Mouse (Mus musculus) stomach, embryonic 16.5 days (tissue): ENCODE results near the gene Apoe. TPM values are rescaled to one million over a fixed set of nuclear protein-coding genes. Genes with fewer than 3 reads are reported as not detected.

Source experiments
- ATAC-seq: fragments of 200-750 bp; cut with Nextera tagmentation; 2 replicates; pipeline ENCODE4 v1.8.0; 2017; ENCODE audit warnings: moderate number of reproducible peaks, moderate TSS enrichment; ENCODE audit not compliant: insufficient read depth, low FRiP score
- H3K27ac ChIP-seq: fragments of 300-500 bp; sonication (generic); 2 replicates; pipeline ENCODE4 v1.5.1; 2014; ENCODE audit warnings: low read length
- H3K27me3 ChIP-seq: fragments of 300-500 bp; sonication (generic); 2 replicates; pipeline ENCODE4 v1.6.1; 2014; ENCODE audit warnings: low read length, control low read depth, mixed read lengths; ENCODE audit not compliant: control insufficient read depth, insufficient read depth
- H3K36me3 ChIP-seq: fragments of 300-500 bp; sonication (generic); 2 replicates; pipeline ENCODE4 v1.6.1; 2014; ENCODE audit warnings: low read length; ENCODE audit not compliant: control insufficient read depth, insufficient read depth
- H3K4me1 ChIP-seq: fragments of 300-500 bp; sonication (generic); 2 replicates; pipeline ENCODE4 v1.6.1; 2014; ENCODE audit warnings: low read length, control low read depth, mixed read lengths; ENCODE audit not compliant: control insufficient read depth, insufficient read depth
- H3K4me2 ChIP-seq: fragments of 300-500 bp; sonication (generic); 2 replicates; pipeline ENCODE4 v1.6.1; 2014; ENCODE audit warnings: low read depth, low read length, mixed read lengths
- H3K4me3 ChIP-seq: fragments of 300-500 bp; sonication (generic); replicated peaks from 2 replicates; pipeline ENCODE4 v1.5.1; 2014; ENCODE audit warnings: mild to moderate bottlenecking, low read length
- H3K9ac ChIP-seq: fragments of 300-500 bp; sonication (generic); 2 replicates; pipeline ENCODE4 v1.6.1; 2014; ENCODE audit warnings: low read length
- H3K9me3 ChIP-seq: fragments of 300-500 bp; sonication (generic); replicated peaks from 2 replicates; pipeline ENCODE4 v1.6.1; 2016; ENCODE audit warnings: low read length, control low read depth; ENCODE audit not compliant: control insufficient read depth
- WGBS: fragments of 180-500 bp; shearing (Covaris S2); extraction: QIAGEN DNeasy Blood & Tissue Kit; methylation state at CpG from one replicate; pipeline ENCODE4 v1.1.7; 2014; 5-methylcytosine and 5-hydroxymethylcytosine counted together
- polyA plus RNA-seq: library from polyadenylated mRNA; unstranded; fragments of >200 nt; fragmentation: Nextera tagmentation; extraction: Ambion mirVana; gene quantifications from 2 replicates; pipeline ENCODE4 v1.2.1, GENCODE M21; 2015

The Apoe gene
- polyA plus RNA-seq, 1 experiment from 2014 or later: 438 TPM

DNA sequence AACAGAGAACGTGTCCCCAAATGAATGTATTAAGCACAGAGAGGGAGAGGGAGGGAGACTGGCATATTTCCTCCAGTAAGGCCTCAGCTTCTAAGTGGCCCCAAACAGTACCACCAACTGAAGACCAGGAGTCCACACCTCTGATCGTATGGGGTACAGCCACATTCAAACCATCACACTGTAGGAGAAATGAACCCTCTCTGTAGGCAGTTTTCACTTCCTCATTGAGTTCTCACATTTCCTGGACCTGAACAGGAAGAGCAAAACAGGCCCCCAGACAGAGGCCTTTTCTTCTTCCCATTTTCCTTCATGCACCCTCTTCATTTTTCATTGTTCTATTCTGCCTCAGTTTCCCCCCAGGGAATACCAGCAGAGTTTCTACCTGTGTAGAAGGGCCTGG lies 31.6 kb downstream of the Apoe start:
- H3K4me2 ChIP-seq: no peak overlapping the region
- ATAC-seq: no peak
- H3K4me3 ChIP-seq: no peak overlapping the region
- no peak overlapping the region for H3K27ac ChIP-seq
- 81% methylated on average over 2 of the region's 2 CpGs for WGBS
- no peaks in the 10 kb centered on the region for H3K36me3 ChIP-seq
- no peak overlapping the region for H3K9ac ChIP-seq
- H3K4me1 ChIP-seq: peaks cover 16% of the 10 kb centered on the region
- H3K9me3 ChIP-seq: no peaks in the 10 kb centered on the region
- H3K27me3 ChIP-seq: no peaks in the 10 kb centered on the region

DNA sequence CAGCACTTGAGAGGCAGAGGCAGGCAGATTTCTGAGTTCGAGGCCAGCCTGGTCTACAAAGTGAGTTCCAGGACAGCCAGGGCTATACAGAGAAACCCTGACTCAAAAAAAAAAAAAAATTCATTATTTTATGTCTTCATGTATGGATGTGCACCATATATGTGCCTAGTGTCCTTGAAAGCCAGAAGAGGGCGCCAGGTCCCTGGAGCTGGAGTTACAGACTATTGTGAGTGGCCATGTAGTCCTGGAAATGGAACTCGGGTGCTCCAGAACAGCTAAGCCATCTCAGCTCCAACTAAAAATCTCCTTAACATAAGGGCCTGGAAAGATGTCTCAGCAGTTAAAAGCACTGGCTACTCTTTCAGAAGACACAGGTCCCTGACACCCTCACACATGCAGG lies 32.2 kb downstream of the Apoe start:
- Histone ChIP-seq H3K4me1 (peaks cover 16% of the 10 kb centered on the region), H3K27ac (no peak overlapping the region), H3K27me3 (no peaks in the 10 kb centered on the region), H3K9ac (no peak overlapping the region), H3K4me3 (no peak overlapping the region), H3K36me3 (no peaks in the 10 kb centered on the region), H3K9me3 (no peaks in the 10 kb centered on the region), H3K4me2 (no peak overlapping the region)
- WGBS: 61% methylated on average over 3 of the region's 3 CpGs
- no peak for ATAC-seq

DNA sequence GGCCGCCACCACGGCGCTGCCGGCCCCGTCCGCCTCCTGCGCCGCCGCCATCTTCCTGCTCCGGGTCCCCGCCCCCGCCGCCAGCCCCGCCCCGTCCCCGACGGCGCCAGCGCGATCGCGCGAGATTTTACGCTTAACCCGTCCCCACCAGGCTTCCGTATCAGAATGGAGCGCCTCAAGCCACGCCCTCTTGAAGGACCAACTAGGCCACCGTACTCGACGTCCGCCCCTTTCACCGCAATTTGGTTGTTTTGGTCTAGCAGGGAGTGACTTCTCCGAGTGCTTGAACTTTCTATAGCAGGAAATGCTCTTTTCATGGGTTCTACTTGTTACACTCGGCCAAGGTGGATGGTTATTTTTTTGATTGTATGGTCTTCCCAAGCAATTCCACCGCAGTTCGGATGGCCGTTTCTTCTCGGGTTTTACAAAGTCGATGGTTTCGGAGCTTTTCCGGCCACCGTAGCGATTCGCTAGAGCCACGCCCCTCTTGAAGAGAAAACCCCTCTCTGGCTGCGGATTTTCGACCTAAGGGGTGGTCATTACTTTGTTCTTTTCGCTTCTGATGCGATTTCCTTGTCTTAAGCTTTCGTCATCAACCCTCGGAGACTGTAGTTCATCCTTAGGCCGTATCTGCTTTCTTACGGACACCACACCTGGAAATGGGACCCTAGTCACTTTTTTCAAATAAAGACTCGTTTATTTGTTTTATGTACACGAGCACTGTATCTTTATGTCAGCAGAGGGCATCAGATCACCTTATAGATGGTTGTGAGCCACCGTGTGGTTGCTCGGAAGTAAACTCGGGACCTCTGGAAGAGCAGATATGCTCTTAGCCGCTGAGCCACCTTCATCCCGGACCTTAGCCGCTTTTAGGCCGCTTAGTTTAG lies 33.8 kb downstream of the Apoe start, which contains the start of gene Clptm1:
TSS of gene Clptm1 (minus strand) at position 79 of the 887 bp plus-strand sequence.
- Histone ChIP-seq H3K4me3 (peak within 1 kb of the TSS; percentile 99), H3K36me3 (no peaks in the 10 kb centered on the region), H3K27me3 (no peaks in the 10 kb centered on the region), H3K4me2 (peak within 1 kb of the TSS; percentile 81), H3K4me1 (peaks cover 16% of the 10 kb centered on the region), H3K9ac (peak within 1 kb of the TSS; percentile 91), H3K27ac (peak within 1 kb of the TSS; percentile 97), H3K9me3 (no peaks in the 10 kb centered on the region)
- under 1% methylated on average over 61 of the region's 63 CpGs for WGBS
- peak; percentile 89 for ATAC-seq

DNA sequence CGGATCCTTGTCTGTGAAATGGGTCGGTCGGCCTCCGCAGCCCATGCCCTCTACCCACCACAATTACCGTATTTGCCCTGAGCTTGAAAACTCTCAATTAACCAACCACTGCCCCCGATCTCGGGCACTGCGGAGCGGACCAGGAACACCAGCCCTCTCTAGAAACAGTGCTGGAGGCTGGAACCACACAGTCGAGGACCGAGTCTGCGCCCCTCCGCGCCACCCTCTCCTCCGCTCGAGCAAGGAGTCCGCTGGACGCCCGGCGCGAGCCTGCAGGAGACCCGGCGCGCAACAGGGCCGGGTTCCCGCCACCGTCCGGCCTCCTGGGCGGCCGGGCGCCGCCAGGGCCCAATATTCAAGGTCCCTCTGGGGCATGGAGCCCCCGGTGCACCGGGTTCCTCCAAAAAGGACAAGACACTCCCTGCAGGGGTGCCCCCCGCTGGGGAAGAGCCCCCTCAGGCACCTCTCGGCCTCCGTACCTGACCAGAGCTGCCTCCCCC lies 34.5 kb downstream of the Apoe start:
- ATAC-seq: peak; percentile 27
- Histone ChIP-seq H3K36me3 (no peaks in the 10 kb centered on the region), H3K27ac (peak overlapping the region; percentile 39; the same call in 1 of the 2 replicates), H3K4me2 (peak overlapping the region; percentile 81), H3K27me3 (no peaks in the 10 kb centered on the region), H3K4me1 (peaks cover 16% of the 10 kb centered on the region), H3K4me3 (peak overlapping the region; percentile 99), H3K9ac (peak overlapping the region; percentile 91), H3K9me3 (no peaks in the 10 kb centered on the region)
- under 1% methylated on average over 37 of the region's 37 CpGs for WGBS

DNA sequence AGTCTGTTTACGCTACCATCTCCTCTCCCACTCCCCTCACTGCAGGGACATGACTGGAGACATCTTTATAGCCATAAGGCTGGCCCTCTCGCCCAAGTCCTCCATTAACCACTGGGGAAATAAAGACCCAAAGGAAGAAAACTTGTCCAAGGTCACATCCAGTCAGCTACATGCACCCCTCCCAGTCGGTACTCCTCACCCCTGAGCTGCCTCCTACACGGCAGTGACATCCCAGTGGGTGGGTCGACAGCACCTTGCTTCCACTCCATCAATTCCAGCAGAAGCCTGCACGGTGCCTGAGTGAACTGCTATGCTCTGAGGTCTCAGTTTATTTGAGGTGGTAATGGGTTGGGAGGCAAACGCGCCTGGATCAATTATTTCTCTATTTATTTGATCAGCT lies 35.0 kb downstream of the Apoe start:
- Histone ChIP-seq H3K36me3 (no peaks in the 10 kb centered on the region), H3K27ac (no peak overlapping the region), H3K27me3 (no peaks in the 10 kb centered on the region), H3K4me1 (peaks cover 11% of the 10 kb centered on the region), H3K4me2 (peak overlapping the region; percentile 81), H3K9ac (peak overlapping the region; percentile 91), H3K4me3 (peak overlapping the region; percentile 99), H3K9me3 (no peaks in the 10 kb centered on the region)
- no peak for ATAC-seq
- WGBS: 7% methylated on average over 8 of the region's 8 CpGs

DNA sequence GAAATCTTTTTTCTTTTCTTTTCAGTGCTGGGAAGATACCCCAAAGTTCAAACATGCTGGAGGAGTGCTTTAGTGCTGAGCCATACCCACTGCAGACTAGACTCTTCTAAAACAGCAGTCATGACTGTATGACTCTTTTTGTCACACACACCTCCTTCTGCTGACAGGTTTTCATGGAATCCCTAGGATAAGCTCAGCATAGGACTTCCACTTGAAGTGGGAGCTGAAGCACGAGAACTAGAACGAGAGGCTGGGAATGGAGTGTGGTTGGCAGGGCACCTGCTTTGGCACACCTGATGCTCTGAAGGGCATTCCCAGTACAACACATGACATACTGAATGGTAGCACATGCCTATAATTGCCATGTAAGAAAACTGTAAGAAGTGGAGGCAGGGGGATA lies 46.4 kb downstream of the Apoe start:
- Histone ChIP-seq H3K4me1 (no peaks in the 10 kb centered on the region), H3K4me2 (no peak overlapping the region), H3K4me3 (no peak overlapping the region), H3K27me3 (no peaks in the 10 kb centered on the region), H3K9ac (no peak overlapping the region), H3K27ac (no peak overlapping the region), H3K36me3 (peaks cover 14% of the 10 kb centered on the region), H3K9me3 (no peaks in the 10 kb centered on the region)
- ATAC-seq: no peak
- WGBS: 93% methylated on average over 2 of the region's 2 CpGs

DNA sequence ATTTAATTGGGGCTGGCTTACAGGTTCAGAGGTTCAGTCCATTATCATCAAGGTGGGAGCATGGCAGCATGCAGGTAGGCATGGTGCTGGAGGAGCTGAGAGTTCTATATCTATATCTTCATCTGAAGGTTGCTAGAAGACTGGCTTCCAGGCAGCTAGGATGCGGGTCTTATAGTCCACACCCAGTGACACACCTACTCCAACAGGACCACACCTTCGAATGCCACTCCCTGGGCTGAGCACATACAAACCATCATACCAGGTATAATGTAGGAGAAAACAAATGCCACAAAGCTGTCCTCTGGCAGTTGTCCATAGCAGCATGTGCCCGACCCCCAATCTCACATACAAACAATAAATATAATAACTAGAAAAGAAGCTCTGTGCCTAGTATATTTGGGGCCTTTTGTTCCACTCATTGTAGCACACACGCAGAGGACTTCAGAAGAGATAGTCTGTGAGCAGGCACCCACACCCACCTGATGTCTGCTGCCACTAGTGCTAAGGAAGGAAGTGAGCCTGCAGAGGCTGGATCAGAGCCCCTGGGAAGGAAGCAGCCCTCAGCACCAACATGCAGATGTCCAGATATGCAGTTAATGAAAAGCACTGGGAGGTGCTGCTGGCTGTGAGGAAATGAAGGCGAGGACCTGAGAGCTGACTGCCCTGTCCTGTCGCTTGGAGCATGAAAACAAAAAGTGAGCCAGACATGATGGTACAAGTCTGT lies 47.8 kb downstream of the Apoe start:
- H3K36me3 ChIP-seq: peaks cover 14% of the 10 kb centered on the region
- no peaks in the 10 kb centered on the region for H3K4me1 ChIP-seq
- no peak overlapping the region for H3K4me3 ChIP-seq
- WGBS: 76% methylated on average over 6 of the region's 6 CpGs
- H3K27ac ChIP-seq: no peak overlapping the region
- H3K27me3 ChIP-seq: no peaks in the 10 kb centered on the region
- ATAC-seq: no peak
- H3K9me3 ChIP-seq: no peaks in the 10 kb centered on the region
- H3K9ac ChIP-seq: no peak overlapping the region
- no peak overlapping the region for H3K4me2 ChIP-seq
